Mouse (Mus musculus): ENCODE data around the gene Afap1l2. TPM values are rescaled to one million over a fixed set of nuclear protein-coding genes. Genes with fewer than 3 reads are reported as not detected.

Afap1l2 gene
- total RNA-seq, 2 experiments from 2014 or later, result not detected

GRCm38 (mm10) chr19:56907850-56908249 is 100.2 kb downstream of the Afap1l2 start:
- ATAC-seq (replicated peaks; ENCODE audit: low FRiP score, poor library complexity, severe bottlenecking), result no peak

GRCm38 (mm10) chr19:56905395-56905794 is 102.6 kb downstream of the Afap1l2 start:
- ATAC-seq (replicated peaks; ENCODE audit: low FRiP score, poor library complexity, severe bottlenecking), result no peak

GRCm38 (mm10) chr19:56904095-56904494 is 103.9 kb downstream of the Afap1l2 start:
- no peak for ATAC-seq (replicated peaks; ENCODE audit: low FRiP score, poor library complexity, severe bottlenecking)

- ATAC-seq (replicated peaks; ENCODE audit: low FRiP score, poor library complexity, severe bottlenecking), result no peak
These were observed 110.4 kb downstream of the Afap1l2 start for GRCm38 (mm10) chr19:56897654-56898053.

- no peak for ATAC-seq (replicated peaks; ENCODE audit: low FRiP score, poor library complexity, severe bottlenecking)
These were observed 114.7 kb downstream of the Afap1l2 start for GRCm38 (mm10) chr19:56893326-56893725.

GRCm38 (mm10) chr19:56892586-56892985 is 115.4 kb downstream of the Afap1l2 start:
- ATAC-seq (replicated peaks; ENCODE audit: low FRiP score, poor library complexity, severe bottlenecking), result no peak

- no peak for ATAC-seq (replicated peaks; ENCODE audit: low FRiP score, poor library complexity, severe bottlenecking)
These were observed 116.6 kb downstream of the Afap1l2 start for GRCm38 (mm10) chr19:56891438-56891837.

GRCm38 (mm10) chr19:56888654-56889053 is 119.4 kb downstream of the Afap1l2 start:
- ATAC-seq (replicated peaks; ENCODE audit: low FRiP score, poor library complexity, severe bottlenecking), result no peak

- no peak for ATAC-seq (replicated peaks; ENCODE audit: low FRiP score, poor library complexity, severe bottlenecking)
These were observed 120.1 kb downstream of the Afap1l2 start for GRCm38 (mm10) chr19:56887879-56888278.

- ATAC-seq (replicated peaks; ENCODE audit: low FRiP score, poor library complexity, severe bottlenecking), result no peak
These were observed 130.7 kb downstream of the Afap1l2 start for GRCm38 (mm10) chr19:56877364-56877763.

- no peak for ATAC-seq (replicated peaks; ENCODE audit: low FRiP score, poor library complexity, severe bottlenecking)
These were observed 133.3 kb downstream of the Afap1l2 start for GRCm38 (mm10) chr19:56874601-56875315.

- no peak for ATAC-seq (replicated peaks; ENCODE audit: low FRiP score, poor library complexity, severe bottlenecking)
These were observed 134.0 kb downstream of the Afap1l2 start, which contains the start of gene Vwa2 for GRCm38 (mm10) chr19:56873816-56874600. TSS of gene Vwa2 (plus strand) at chr19:56874249.

GRCm38 (mm10) chr19:56867701-56868100 is 140.3 kb downstream of the Afap1l2 start:
- ATAC-seq (replicated peaks; ENCODE audit: low FRiP score, poor library complexity, severe bottlenecking), result no peak

Other genes with a start within 250 kb of the Afap1l2 start
- gene Ccdc186, start 186.0 kb downstream of the Afap1l2 start, total RNA-seq (2015; ENCODE audit: low replicate concordance), result 12.6 and 18.4 TPM in 2 replicates
- gene Ccdc186, start 186.0 kb downstream of the Afap1l2 start, total RNA-seq (2017; ENCODE audit: low replicate concordance), result 27.0 and 45.1 TPM in 2 replicates
- not detected in 2 replicates for gene Tdrd1, start 182.0 kb downstream of the Afap1l2 start, total RNA-seq (2015; ENCODE audit: low replicate concordance)
- not detected in 2 replicates for gene Tdrd1, start 182.0 kb downstream of the Afap1l2 start, total RNA-seq (2017; ENCODE audit: low replicate concordance)
- not detected in 2 replicates for gene Vwa2, start 134.0 kb downstream of the Afap1l2 start, total RNA-seq (2015; ENCODE audit: low replicate concordance)
- gene Vwa2, start 134.0 kb downstream of the Afap1l2 start, total RNA-seq (2017; ENCODE audit: low replicate concordance), result not detected in 2 replicates